Mouse (Mus musculus): ENCODE measurements around the gene Nlk. TPM values are rescaled to one million over a fixed set of nuclear protein-coding genes. Genes with fewer than 3 reads are reported as not detected.
"Not testable (repeated sequence)": the region's sequence is repeated elsewhere in the genome, so short reads cannot be mapped to it uniquely, and the experiment has no call there.

Nlk gene
- polyA plus RNA-seq, 1 experiment from 2014 or later, result 13.6 TPM

DNA sequence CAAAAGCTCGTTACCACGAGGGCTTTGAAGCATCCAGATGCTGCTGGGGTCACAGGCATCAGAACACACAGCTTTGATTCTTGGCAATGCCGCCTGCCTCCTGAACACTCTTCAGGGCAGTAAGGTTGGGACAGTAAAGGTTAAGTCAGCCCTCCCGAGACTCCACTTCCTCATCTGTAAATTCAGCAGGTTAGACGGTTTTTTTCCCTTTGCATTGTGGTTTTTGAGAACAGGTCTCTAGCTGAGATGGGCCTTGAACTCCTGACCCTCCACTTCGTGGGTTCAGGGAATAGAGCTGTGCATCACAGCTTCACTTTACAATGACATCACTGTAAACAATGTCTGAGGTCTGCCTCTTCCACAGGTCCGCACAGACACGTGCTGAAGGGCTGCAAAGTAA is 152.0 kb downstream of the Nlk start:
- Histone ChIP-seq H3K27me3 (no peaks in the 10 kb centered on the region), H3K4me1 (replicated peaks) (peaks cover 17% of the 10 kb centered on the region), H3K4me2 (no peak overlapping the region), H3K9ac (no peak overlapping the region), H3K27ac (no peak overlapping the region), H3K9me3 (replicated peaks) (no peaks in the 10 kb centered on the region), H3K4me3 (no peak overlapping the region), H3K36me3 (peaks cover 32% of the 10 kb centered on the region)
- ATAC-seq (replicated peaks; ENCODE audit: insufficient number of reproducible peaks, insufficient read depth, low FRiP score, low read depth), result no peak
- WGBS, result 60% methylated on average over 8 of the region's 8 CpGs

DNA sequence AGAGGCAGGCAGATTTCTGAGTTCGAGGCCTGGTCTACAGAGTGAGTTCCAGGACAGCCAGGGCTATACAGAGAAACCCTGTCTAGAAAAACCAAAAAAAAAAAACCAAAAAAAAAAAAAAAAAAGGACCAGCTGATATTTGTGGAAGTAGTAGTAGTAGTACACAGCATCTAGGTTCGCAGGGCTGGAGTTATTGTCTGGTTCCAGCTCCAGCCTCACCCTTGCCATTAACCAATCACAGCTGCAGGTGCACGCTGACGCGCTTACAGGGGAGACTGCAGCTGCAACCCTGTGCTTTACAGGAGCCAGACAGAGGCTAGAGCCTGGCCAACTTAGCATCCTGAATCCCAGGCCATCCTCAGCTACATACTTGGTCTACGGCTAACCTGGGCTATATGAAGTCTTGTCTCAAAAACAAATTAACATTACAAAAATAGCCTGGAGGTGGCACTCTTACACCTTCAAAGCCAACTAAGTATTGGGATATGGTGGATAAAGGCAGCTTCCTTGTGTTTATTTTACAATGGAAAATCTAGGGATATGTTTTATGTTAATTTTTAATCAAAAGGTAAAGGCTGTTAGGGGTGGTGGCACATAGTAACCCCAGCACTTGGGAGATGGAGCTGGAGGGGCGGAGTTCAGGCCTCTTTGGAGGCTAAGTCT is 152.6 kb downstream of the Nlk start:
- Histone ChIP-seq H3K36me3 (peaks cover 38% of the 10 kb centered on the region), H3K9ac (no peak overlapping the region), H3K9me3 (replicated peaks) (no peaks in the 10 kb centered on the region), H3K4me2 (no peak overlapping the region), H3K4me3 (no peak overlapping the region), H3K27ac (no peak overlapping the region), H3K27me3 (no peaks in the 10 kb centered on the region), H3K4me1 (replicated peaks) (peaks cover 13% of the 10 kb centered on the region)
- 92% methylated on average over 7 of the region's 7 CpGs for WGBS
- ATAC-seq (replicated peaks; ENCODE audit: insufficient number of reproducible peaks, insufficient read depth, low FRiP score, low read depth), result no peak

DNA sequence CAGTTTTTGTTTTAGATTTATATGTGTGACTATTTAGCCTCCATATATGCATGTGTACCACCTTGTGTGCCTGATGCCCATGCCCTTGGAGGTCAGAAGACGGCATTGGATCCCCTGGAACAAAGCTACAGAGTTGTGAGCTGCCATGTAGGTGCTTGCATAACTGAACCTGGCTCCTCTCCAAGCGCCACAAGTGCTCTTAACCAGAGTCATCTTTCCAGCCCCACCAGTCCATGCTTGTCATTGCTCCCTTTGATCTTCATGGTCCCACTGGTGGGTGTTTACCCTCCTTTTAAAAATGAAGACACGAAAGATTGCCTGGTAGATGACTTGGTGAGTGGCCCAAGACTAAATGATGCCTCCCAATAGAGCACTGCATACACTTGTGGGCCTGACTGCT is 156.8 kb downstream of the Nlk start:
- Histone ChIP-seq H3K9ac (no peak overlapping the region), H3K27ac (no peak overlapping the region), H3K4me1 (replicated peaks) (peaks cover 11% of the 10 kb centered on the region), H3K4me3 (no peak overlapping the region), H3K36me3 (peaks cover 52% of the 10 kb centered on the region), H3K9me3 (replicated peaks) (no peaks in the 10 kb centered on the region), H3K27me3 (no peaks in the 10 kb centered on the region), H3K4me2 (no peak overlapping the region)
- no peak for ATAC-seq (replicated peaks; ENCODE audit: insufficient number of reproducible peaks, insufficient read depth, low FRiP score, low read depth)
- WGBS, result 80% methylated on average over 3 of the region's 3 CpGs

DNA sequence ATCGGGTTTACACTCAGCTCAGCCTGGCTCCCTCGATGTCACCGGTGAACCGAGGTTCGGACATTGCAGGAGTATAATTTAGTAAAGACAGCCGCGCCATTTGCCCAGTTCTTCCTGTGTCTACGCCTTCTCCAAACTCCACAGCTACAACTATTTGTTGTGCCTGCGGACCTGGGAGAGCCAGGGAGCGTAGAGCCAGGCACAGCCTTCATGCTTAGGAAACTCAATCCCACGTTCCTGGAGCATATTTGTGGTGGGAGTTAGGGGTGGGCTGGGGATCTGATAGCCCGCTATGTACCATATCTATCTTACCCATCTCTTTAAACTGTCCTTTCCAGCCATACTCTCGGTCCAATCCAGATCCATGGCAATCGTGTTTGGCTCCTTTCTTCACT is 160.5 kb downstream of the Nlk start:
- Histone ChIP-seq H3K4me2 (peak overlapping the region; percentile 83), H3K4me1 (replicated peaks) (peaks cover 22% of the 10 kb centered on the region), H3K27me3 (no peaks in the 10 kb centered on the region), H3K9me3 (replicated peaks) (no peaks in the 10 kb centered on the region), H3K4me3 (peak overlapping the region; percentile 94), H3K36me3 (peaks cover 33% of the 10 kb centered on the region), H3K9ac (peak overlapping the region; percentile 77), H3K27ac (peak overlapping the region; percentile 89)
- 2% methylated on average over 14 of the region's 14 CpGs for WGBS
- no peak for ATAC-seq (replicated peaks; ENCODE audit: insufficient number of reproducible peaks, insufficient read depth, low FRiP score, low read depth)

DNA sequence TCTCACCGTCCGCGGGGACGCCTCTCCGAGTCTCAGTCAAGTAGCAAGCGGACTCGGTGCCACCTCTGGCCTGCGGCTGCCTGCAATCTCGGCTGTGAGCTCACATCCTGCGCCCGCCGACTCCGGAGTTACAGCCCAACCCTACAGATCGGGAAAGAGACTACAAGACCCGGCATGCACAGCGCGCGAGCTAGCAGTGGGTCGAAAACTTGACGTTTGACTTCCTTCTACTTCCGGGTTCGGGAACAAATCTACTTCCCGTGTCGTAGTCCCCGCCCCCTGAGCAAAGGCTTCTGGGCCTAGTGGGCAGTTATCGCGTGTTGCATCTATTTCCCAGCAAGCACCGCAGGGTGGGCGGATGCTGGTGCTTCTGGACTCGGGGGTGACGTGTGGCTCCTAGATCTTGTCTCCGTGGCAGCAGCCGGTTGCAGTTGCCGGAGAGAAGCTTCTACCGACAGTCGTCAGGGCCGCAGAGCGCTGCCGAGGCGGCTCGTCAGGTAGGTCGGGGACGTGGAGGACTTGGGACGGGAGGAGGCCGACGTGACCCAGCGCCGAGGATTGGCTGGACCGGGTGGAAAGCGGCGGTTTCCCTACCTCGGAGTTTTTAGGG is 161.0 kb downstream of the Nlk start, which contains the start of the genes Tnfaip1 and Ift20:
TSS of gene Tnfaip1 (minus strand) at position 253 of the 610 bp plus-strand sequence.
TSS of gene Ift20 (plus strand) at position 282 of the 610 bp plus-strand sequence.
- Histone ChIP-seq H3K36me3 (peaks cover 29% of the 10 kb centered on the region), H3K4me1 (replicated peaks) (peaks cover 23% of the 10 kb centered on the region), H3K27ac (peak within 1 kb of the TSS; percentile 97), H3K9ac (peak within 1 kb of the TSS; percentile 88), H3K4me2 (peak within 1 kb of the TSS; percentile 83), H3K27me3 (no peaks in the 10 kb centered on the region), H3K9me3 (replicated peaks) (no peaks in the 10 kb centered on the region), H3K4me3 (peak within 1 kb of the TSS; percentile 94)
- WGBS, result under 1% methylated on average over 52 of the region's 52 CpGs
- ATAC-seq (replicated peaks; ENCODE audit: insufficient number of reproducible peaks, insufficient read depth, low FRiP score, low read depth), result peak; percentile 98

DNA sequence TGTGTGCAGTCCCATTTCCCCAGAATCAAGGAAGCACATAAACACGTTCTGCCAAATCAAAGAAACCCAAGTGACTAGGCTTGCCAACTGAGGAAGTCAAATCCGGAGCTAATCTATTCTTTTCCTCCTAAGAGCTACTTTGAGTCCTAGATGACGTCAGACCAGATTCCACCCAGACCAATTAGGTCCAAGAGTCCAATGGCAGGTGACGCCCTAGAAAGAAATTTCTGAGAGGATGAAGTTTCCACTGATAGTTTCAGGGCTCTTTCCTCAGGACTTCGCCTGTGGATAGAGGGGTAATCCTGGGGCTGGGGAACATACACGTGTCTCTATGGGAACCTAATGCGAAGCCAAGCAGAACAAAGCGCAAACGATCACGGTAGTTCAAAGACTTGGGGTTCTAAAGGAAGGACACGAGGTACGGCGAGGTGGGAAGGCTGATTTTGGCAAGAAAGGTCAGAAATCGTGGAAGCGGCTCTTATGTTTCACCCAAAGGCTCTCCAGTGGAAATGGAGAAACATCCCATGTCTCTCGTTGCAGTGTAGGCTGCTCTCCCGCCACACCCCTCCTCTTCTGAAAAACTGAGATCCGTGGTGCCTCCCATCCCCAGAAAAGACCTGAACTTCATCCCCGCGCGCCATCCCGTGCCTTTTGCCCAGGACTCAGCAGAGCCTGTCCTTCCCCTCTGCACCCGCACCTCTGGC is 161.6 kb downstream of the Nlk start:
- WGBS, result under 1% methylated on average over 23 of the region's 23 CpGs
- ATAC-seq (replicated peaks; ENCODE audit: insufficient number of reproducible peaks, insufficient read depth, low FRiP score, low read depth), result peak; percentile 33
- H3K4me2 ChIP-seq, result peak overlapping the region; percentile 72
- no peaks in the 10 kb centered on the region for H3K27me3 ChIP-seq
- peak overlapping the region; percentile 88 for H3K9ac ChIP-seq
- no peaks in the 10 kb centered on the region for H3K9me3 ChIP-seq (replicated peaks)
- peak overlapping the region; percentile 94 for H3K4me3 ChIP-seq
- peak overlapping the region; percentile 97 for H3K27ac ChIP-seq
- H3K4me1 ChIP-seq (replicated peaks), result peaks cover 30% of the 10 kb centered on the region
- H3K36me3 ChIP-seq, result peaks cover 23% of the 10 kb centered on the region

DNA sequence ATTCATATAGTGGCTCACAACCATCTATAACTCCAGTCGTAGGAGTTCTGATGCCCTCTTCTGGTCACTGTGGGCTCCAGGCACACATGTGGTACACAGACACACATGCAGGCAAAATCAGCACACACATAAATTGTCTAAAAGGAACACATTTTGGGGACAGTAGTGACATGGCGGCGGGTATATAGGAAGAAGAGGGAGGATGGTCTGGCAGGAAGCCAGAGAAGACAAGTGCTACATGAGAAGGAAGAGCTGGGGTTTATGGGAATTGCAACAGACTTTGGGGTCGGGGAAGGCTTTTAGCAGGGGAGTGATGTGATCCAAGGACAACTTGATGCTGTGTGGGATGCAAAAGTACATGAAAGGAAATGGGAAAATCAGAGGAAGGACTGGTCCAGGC is 162.7 kb downstream of the Nlk start:
- H3K36me3 ChIP-seq, result peaks cover 20% of the 10 kb centered on the region
- peaks cover 34% of the 10 kb centered on the region for H3K4me1 ChIP-seq (replicated peaks)
- no peaks in the 10 kb centered on the region for H3K9me3 ChIP-seq (replicated peaks)
- H3K4me2 ChIP-seq, result peak overlapping the region; percentile 72
- no peaks in the 10 kb centered on the region for H3K27me3 ChIP-seq
- ATAC-seq (replicated peaks; ENCODE audit: insufficient number of reproducible peaks, insufficient read depth, low FRiP score, low read depth), result no peak
- WGBS, result 80% methylated on average over 4 of the region's 4 CpGs
- peak overlapping the region; percentile 94 for H3K4me3 ChIP-seq
- no peak overlapping the region for H3K9ac ChIP-seq
- H3K27ac ChIP-seq, result peak overlapping the region; percentile 97

DNA sequence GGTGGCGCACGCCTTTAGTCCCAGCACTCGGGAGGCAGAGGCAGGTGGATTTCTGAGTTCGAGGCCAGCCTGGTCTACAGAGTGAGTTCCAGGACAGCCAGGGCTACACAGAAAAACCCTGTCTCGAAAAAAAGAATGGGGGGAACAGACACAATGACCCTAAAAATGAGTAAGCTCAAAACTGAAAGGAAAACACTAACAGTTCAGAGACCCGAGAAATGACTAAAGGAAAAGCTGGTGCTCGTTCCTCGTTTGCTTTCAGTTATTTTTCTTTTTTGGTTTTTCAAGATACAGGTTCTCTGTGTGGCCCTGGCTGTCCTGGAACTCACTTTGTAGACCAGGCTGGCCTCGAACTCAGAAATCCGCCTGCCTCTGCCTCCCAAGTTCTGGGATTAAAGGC is 165.7 kb downstream of the Nlk start:
- not testable (repeated sequence) for H3K9ac ChIP-seq; ATAC-seq (replicated peaks; ENCODE audit: insufficient number of reproducible peaks, insufficient read depth, low FRiP score, low read depth); H3K9me3 ChIP-seq (replicated peaks); H3K27me3 ChIP-seq; H3K4me3 ChIP-seq; H3K4me2 ChIP-seq
- 73% methylated on average over 10 of the region's 10 CpGs for WGBS
- peak overlapping the region; percentile 73 for H3K27ac ChIP-seq
- peaks cover 34% of the 10 kb centered on the region for H3K36me3 ChIP-seq
- H3K4me1 ChIP-seq (replicated peaks), result peaks cover 23% of the 10 kb centered on the region

DNA sequence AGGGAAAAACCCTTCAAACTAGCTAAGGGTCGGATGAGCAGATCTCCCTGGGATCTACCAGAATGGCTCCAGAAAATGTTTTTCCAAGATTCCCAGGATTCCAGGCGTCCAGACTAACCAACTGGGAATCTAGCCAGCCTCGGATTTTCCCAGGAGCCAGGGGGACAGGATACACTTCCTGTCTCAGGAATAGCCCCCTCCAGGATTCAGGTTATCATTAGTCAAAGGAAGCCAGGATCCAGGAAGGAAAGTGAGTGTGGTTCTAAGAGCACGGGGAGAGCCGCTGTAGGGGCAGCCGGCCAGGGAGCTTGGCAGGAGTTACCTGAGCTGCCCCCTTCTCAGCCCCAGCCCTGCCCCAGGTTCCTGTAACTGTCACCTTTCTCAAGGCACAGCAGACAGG is 166.1 kb downstream of the Nlk start:
- H3K27ac ChIP-seq, result peak overlapping the region; percentile 73
- peaks cover 23% of the 10 kb centered on the region for H3K4me1 ChIP-seq (replicated peaks)
- H3K36me3 ChIP-seq, result peaks cover 38% of the 10 kb centered on the region
- peak overlapping the region; percentile 11; the same call in 1 of the 2 replicates for H3K4me2 ChIP-seq
- no peaks in the 10 kb centered on the region for H3K27me3 ChIP-seq
- no peaks in the 10 kb centered on the region for H3K9me3 ChIP-seq (replicated peaks)
- no peak overlapping the region for H3K4me3 ChIP-seq
- WGBS, result 53% methylated on average over 6 of the region's 6 CpGs
- H3K9ac ChIP-seq, result no peak overlapping the region
- no peak; the same call in 1 of the 2 replicates for ATAC-seq (replicated peaks; ENCODE audit: insufficient number of reproducible peaks, insufficient read depth, low FRiP score, low read depth)

DNA sequence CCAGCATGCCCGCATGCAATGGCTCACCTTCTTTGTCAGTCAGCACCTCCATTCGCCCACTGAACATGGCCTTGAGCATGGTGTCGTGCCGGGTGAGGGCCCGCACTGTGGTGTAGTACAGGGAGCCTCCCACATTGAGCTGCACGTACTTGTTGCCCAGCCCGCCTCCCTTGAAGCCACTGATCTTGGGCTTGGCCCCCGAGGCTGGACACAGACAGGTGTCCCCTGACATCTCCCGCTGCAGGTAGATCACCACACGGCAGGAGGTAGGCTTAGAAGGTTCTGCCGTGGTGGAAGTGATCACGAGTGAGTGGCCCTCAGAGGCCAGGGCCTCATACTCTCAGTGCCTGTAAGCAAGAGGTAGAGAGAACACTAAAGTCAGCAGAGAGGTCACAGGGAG is 167.2 kb downstream of the Nlk start:
- Histone ChIP-seq H3K27ac (0 out of 2 replicates have a peak overlapping the region, but pooled peaks have one; percentile 73), H3K27me3 (no peaks in the 10 kb centered on the region), H3K36me3 (peaks cover 47% of the 10 kb centered on the region), H3K9ac (no peak overlapping the region), H3K4me2 (no peak overlapping the region), H3K4me1 (replicated peaks) (peaks cover 19% of the 10 kb centered on the region), H3K4me3 (no peak overlapping the region), H3K9me3 (replicated peaks) (no peaks in the 10 kb centered on the region)
- ATAC-seq (replicated peaks; ENCODE audit: insufficient number of reproducible peaks, insufficient read depth, low FRiP score, low read depth), result no peak
- WGBS, result 81% methylated on average over 12 of the region's 12 CpGs

DNA sequence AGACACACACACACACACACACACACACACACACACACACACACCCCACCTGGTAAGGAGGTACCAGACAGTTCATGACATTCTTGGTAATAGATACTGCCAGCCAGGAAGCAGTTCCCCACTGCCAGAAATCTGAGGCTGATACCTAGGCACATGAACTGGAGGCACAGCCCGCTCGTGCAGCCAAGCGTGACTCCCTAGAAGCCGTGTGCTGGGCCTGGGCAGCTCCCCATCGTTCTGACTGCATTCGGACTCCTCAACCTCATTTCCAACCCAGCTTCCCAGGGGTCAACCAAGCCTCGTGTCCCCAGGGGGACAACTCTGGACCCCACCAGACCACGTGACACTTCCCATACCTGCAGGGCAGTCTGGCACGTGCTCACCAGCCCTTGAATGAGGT is 168.5 kb downstream of the Nlk start:
- Histone ChIP-seq H3K4me1 (replicated peaks) (peaks cover 13% of the 10 kb centered on the region), H3K9me3 (replicated peaks) (no peaks in the 10 kb centered on the region), H3K27ac (no peak overlapping the region), H3K4me2 (no peak overlapping the region), H3K9ac (no peak overlapping the region), H3K36me3 (peaks cover 60% of the 10 kb centered on the region), H3K4me3 (no peak overlapping the region), H3K27me3 (no peaks in the 10 kb centered on the region)
- no peak for ATAC-seq (replicated peaks; ENCODE audit: insufficient number of reproducible peaks, insufficient read depth, low FRiP score, low read depth)
- 82% methylated on average over 9 of the region's 9 CpGs for WGBS

Measured in heart, embryonic 15.5 days (tissue).